Mouse (Mus musculus): ENCODE measurements around the gene Pipox.
A peak's percentile ranks its signal among the peaks of the same experiment; 100 is the strongest.

GRCm38 (mm10) chr11:77893787-77894718 is at the start of gene Pipox:
- TF ChIP-seq POLR2A (IDR thresholded peaks at IDR 0.05; ENCODE audit: borderline replicate concordance, extremely low read depth, insufficient read depth, insufficient read length, poor library complexity, severe bottlenecking) (no peak), CTCF (IDR thresholded peaks at IDR 0.05; ENCODE audit: borderline replicate concordance, extremely low read depth, insufficient read depth, insufficient read length) (peak; percentile 55; the same call in 1 of the 2 replicates)

All from brain, embryonic 14.5 days (tissue).